In the genomic region with DNA sequence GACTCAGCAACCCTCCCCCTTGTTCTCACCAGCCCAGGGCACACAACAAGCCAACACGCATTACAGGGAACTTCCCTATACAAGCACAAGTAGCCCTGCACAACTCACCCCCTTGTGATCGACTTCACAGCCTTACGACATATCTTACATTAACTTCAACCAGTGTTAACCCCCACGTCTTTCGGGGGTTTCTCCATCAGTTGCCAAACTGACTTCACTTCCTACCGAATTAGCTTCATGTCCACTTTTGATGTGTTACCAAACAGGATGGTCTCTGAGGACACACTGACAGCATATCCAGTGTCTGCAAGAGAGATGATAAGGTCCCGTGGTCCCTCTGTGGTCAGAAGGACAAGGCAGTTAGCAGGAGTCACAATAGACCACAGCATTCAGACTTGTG, we compare ENCODE assay signal across 20 mouse cellular contexts. TPM values are rescaled to one million over a fixed set of nuclear protein-coding genes. Genes with fewer than 3 reads are reported as not detected.
A peak's percentile ranks its signal among the peaks of the same experiment; 100 is the strongest.
DNase-seq lines count a peak whose midpoint lies in the region; ATAC-seq and TF ChIP-seq lines count a peak whose summit lies in the region.
"Had no signal": no experiment of that assay in that cellular context is flagged by ENCODE, and none has a peak within 500 bp of the region (broad histone marks: within the 10 kb centered on the region; RNA-seq: fewer than 3 reads in every experiment).

No protein-coding gene starts in this region.

- no peaks in the 10 kb centered on the region for H3K36me3 ChIP-seq in liver, embryonic 14.5 days (replicated peaks; ENCODE audit: control insufficient read depth, insufficient read depth, low read depth)
- peaks cover 32% of the 10 kb centered on the region for H3K36me3 ChIP-seq in megakaryocyte, embryonic 14.5 days (replicated peaks; ENCODE audit: low read length)
- H3K36me3 ChIP-seq: limb, embryonic 15.5 days had no signal

- H3K9me3 ChIP-seq in liver, embryonic 14.5 days (ENCODE audit: control insufficient read depth, low read length), result no peaks in the 10 kb centered on the region
- no peaks in the 10 kb centered on the region for H3K9me3 ChIP-seq in megakaryocyte, embryonic 14.5 days
- H3K9me3 ChIP-seq: limb, embryonic 15.5 days had no signal

- H3K9ac ChIP-seq in liver, embryonic 14.5 days (replicated peaks), result no peak overlapping the region
- H3K9ac ChIP-seq: limb, embryonic 15.5 days had no signal

- no peak for TF ChIP-seq CTCF in liver, embryonic 14.5 days (IDR thresholded peaks at IDR 0.05; ENCODE audit: low read depth)

- no peaks in the 10 kb centered on the region for H3K27me3 ChIP-seq in liver, embryonic 14.5 days (ENCODE audit: control insufficient read depth, insufficient read depth, low read length)
- H3K27me3 ChIP-seq in megakaryocyte, embryonic 14.5 days (replicated peaks), result no peaks in the 10 kb centered on the region
- H3K27me3 ChIP-seq: limb, embryonic 15.5 days had no signal

- H3K4me1 ChIP-seq in liver, embryonic 14.5 days (replicated peaks; ENCODE audit: control insufficient read depth in 2 of 2, insufficient read depth in 2 of 2, low read length in 1 of 2), result peaks cover 6 to 21% of the 10 kb centered on the region in 2 experiments
- H3K4me1 ChIP-seq in megakaryocyte, embryonic 14.5 days, result peaks cover 88% of the 10 kb centered on the region

- intact Hi-C loops in gastrocnemius, postnatal 36 days (cut with DNase I), result no loop called here

- no peak overlapping the region for H3K27ac ChIP-seq in liver, embryonic 14.5 days
- H3K27ac ChIP-seq: limb, embryonic 15.5 days had no signal

- 11% methylated on average over 7 of the region's 7 CpGs for WGBS in liver, embryonic 14.5 days (ENCODE audit: insufficient replicate concordance)

- peak overlapping the region; percentile 55; the same call in 1 of the 2 replicates for H3K4me2 ChIP-seq in liver, embryonic 14.5 days (ENCODE audit: low read depth)
- H3K4me2 ChIP-seq: limb, embryonic 15.5 days had no signal

- DNase-seq in MEL-GATA-1-ER (ENCODE audit: extremely low read depth, low read depth), result peak; percentile 98
- peak; percentile 42 for DNase-seq in c-Kit-positive CD71-positive TER-119-negative erythroid progenitor cells, embryonic 14.5 days (ENCODE audit: low read depth)
- peak; percentile 42 to 58 (median 45) for DNase-seq in liver, embryonic 14.5 days (ENCODE audit: low read depth in 3 of 3, low spot score in 3 of 3)
- no peak for DNase-seq in urinary bladder, adult 18-20 months (ENCODE audit: low spot score in 2 of 2)
- DNase-seq in gastrocnemius, postnatal 36 days, result no peak
- DNase-seq in thymus, adult 18-20 months, result no peak
- DNase-seq: adrenal gland, postnatal 14 days; cerebellum, adult 18-20 months; embryo, embryonic 11 days; kidney, postnatal 36 days; right cerebral cortex, postnatal 14 days; thymus, postnatal 4 days had no signal

- H3K4me3 ChIP-seq in liver, embryonic 14.5 days (ENCODE audit: insufficient read depth in 1 of 2, low read depth in 2 of 2, low read length in 2 of 2), result no peak overlapping the region
- peak overlapping the region; percentile 89 for H3K4me3 ChIP-seq in megakaryocyte, embryonic 14.5 days (replicated peaks)
- H3K4me3 ChIP-seq: erythroblast, embryonic 14.5 days; limb, embryonic 15.5 days had no signal

- TF ChIP-seq EP300 in liver, embryonic 14.5 days (IDR thresholded peaks at IDR 0.05; ENCODE audit: low read depth), result peak; percentile 45; the same call in 1 of the 2 replicates

- ATAC-seq in liver, embryonic 14.5 days (ENCODE audit: insufficient read depth), result peak; percentile 81

RNA-seq across cellular contexts. Expression of a gene that starts 41.7 kb away (rescaled TPM):
- polyA plus RNA-seq in liver, embryonic 14.5 days (2012; rRNA removed), result 3.0 and 4.3 TPM in 2 replicates
- polyA plus RNA-seq in liver, embryonic 14.5 days (2014; fragmentation: Nextera tagmentation; extraction: Ambion mirVana), result 1.8 and 2.3 TPM in 2 replicates
- 0.82 and 1.8 TPM in 2 replicates for polyA plus RNA-seq in megakaryocyte, embryonic 14.5 days (2012; ENCODE audit: insufficient read depth, low replicate concordance)
- total RNA-seq in gastrocnemius, postnatal 36 days (2021), result 1 to 10 TPM; 5.1 to 5.2 TPM

RNA-seq across cellular contexts. Expression of a gene that starts 54.9 kb away (rescaled TPM):
- not detected in 2 replicates for polyA plus RNA-seq in liver, embryonic 14.5 days (2012; rRNA removed)
- polyA plus RNA-seq in liver, embryonic 14.5 days (2014; fragmentation: Nextera tagmentation; extraction: Ambion mirVana), result not detected in 2 replicates
- polyA plus RNA-seq in megakaryocyte, embryonic 14.5 days (2012; ENCODE audit: insufficient read depth, low replicate concordance), result not detected in 2 replicates
- total RNA-seq in gastrocnemius, postnatal 36 days (2021), result not detected
- total RNA-seq: adrenal gland, postnatal 14 days; heart, postnatal 36 days; midbrain, postnatal 0 days had no signal
- polyA plus RNA-seq: erythroblast, embryonic 14.5 days; gonadal fat pad, adult 2 months; intestine, embryonic 14.5 days; limb, embryonic 15.5 days; midbrain, postnatal 0 days; stomach, embryonic 16.5 days had no signal

Comparison
In these comparisons a context has a peak if more than half of its experiments do, and no peak if none do; other contexts are left out.
1. DNase-seq: peak in MEL-GATA-1-ER (single experiment), c-Kit-positive CD71-positive TER-119-negative erythroid progenitor cells, embryonic 14.5 days (single experiment) and liver, embryonic 14.5 days (3 of 3); none in urinary bladder, adult 18-20 months (0 of 2), gastrocnemius, postnatal 36 days (0 of 2) and thymus, adult 18-20 months (0 of 2).